Mouse (Mus musculus): ENCODE data around the gene Mall. TPM values are rescaled to one million over a fixed set of nuclear protein-coding genes. Genes with fewer than 3 reads are reported as not detected.

Mall gene
- not detected in 2 replicates for polyA plus RNA-seq (2012; ENCODE audit: insufficient read depth, insufficient read length, low replicate concordance, missing spikeins)

DNA sequence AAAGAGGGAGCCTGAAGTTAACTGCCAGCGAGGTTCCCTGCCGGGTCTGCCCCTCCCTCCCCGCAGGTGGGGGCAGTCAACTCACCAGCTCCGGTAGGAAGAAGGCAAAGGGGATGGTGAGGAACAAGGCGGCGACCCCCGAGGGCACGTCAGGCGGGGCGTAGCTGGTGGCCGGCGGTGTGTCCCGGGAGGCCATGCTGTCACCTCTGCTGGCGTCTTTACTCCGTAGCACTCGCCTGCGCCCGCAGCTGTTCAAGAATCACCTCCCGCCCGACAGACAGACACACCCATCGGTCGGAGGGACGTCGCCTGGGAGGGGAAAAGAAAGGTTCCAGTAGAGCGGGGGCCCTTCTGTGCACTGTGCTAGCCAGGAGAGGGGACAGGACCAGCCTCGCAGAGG is at the start of gene Mall:
Gene Mall (minus strand): TSS at position 262 of the 400 bp plus-strand sequence.
- no peak within 1 kb of the TSS for H3K27ac ChIP-seq (ENCODE audit: insufficient read depth, low read depth, low read length)
- no peak for TF ChIP-seq POLR2A (IDR thresholded peaks at IDR 0.05; ENCODE audit: insufficient read depth, low read depth, low read length)
- TF ChIP-seq CTCF (IDR thresholded peaks at IDR 0.05; ENCODE audit: insufficient read depth, low read depth, low read length) = no peak
- peaks cover 4% of the 10 kb centered on the region; the same call in 1 of the 2 replicates for H3K4me1 ChIP-seq (ENCODE audit: control insufficient read depth, insufficient read depth, low read length)
- no peak within 1 kb of the TSS for H3K4me3 ChIP-seq (ENCODE audit: insufficient read depth, low read depth, low read length)
- 6% methylated on average over 26 of the region's 26 CpGs for WGBS

DNA sequence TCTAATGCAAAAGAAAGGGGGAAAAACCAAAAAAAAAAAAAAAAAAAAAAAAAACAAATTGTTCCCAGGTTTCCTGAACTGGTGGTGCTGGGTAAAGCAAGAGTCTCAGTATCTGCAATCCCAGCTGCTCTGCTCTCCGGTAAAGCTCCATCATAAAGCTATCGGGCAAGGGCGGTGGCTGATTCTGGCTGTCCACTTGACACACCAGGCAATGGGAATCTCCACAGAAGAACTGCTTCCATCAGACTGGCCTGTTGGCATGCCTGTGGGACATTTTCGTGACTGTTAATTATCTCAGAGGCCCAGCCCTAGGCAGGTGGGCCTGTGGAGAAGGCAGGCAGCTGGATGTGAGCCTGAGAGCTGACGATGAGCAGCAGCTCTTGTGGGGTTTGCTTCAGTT is 48.7 kb upstream of the Mall start:
- Histone ChIP-seq H3K27ac (ENCODE audit: insufficient read depth, low read depth, low read length) (no peak overlapping the region), H3K4me3 (ENCODE audit: insufficient read depth, low read depth, low read length) (no peak overlapping the region), H3K4me1 (ENCODE audit: control insufficient read depth, insufficient read depth, low read length) (peaks cover 7% of the 10 kb centered on the region)
- TF ChIP-seq CTCF (IDR thresholded peaks at IDR 0.05; ENCODE audit: insufficient read depth, low read depth, low read length) (no peak), POLR2A (IDR thresholded peaks at IDR 0.05; ENCODE audit: insufficient read depth, low read depth, low read length) (no peak)
- 92% methylated on average over 5 of the region's 5 CpGs for WGBS

DNA sequence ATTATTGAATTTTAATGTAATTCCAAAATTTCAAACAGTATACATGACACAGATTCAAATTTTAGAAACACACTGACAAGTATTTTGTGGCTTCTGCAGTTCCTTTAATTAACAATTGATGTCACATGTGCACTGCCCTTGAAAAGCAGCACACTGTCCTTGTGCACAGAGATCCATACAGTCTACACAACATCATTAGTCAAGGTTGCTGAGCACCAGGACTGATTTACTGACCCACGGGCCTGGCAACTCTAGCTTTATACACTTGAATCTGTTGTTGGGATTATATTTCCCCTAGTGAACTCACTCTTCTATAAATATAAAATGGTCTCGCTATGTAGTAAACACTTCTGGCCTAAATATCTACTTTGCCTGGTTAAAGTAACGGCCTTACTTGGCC is 45.3 kb upstream of the Mall start:
- H3K27ac ChIP-seq (ENCODE audit: insufficient read depth, low read depth, low read length) = no peak overlapping the region

DNA sequence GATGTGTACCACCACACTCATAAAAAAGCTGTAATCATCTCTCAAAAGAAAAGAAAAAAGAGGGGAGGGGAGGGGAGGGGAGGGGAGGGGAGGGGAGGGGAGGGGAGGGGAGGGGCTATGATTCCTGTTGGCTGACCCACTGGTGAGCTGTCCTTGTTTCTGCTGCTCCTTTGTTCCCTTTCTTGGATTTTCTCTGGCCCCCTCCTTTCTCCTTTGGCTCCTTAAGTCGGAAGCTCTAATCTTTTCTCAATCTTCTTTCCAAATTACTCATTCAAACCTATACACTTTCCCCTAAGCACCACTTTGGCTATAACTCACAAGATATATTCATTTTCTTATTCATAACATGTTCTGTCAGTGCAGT is 44.8 kb upstream of the Mall start:
- WGBS = 68% methylated on average over 1 of the region's 1 CpGs
- peaks cover 7% of the 10 kb centered on the region for H3K4me1 ChIP-seq (ENCODE audit: control insufficient read depth, insufficient read depth, low read length)
- H3K27ac ChIP-seq (ENCODE audit: insufficient read depth, low read depth, low read length) = no peak overlapping the region
- H3K4me3 ChIP-seq (ENCODE audit: insufficient read depth, low read depth, low read length) = no peak overlapping the region
- TF ChIP-seq POLR2A (IDR thresholded peaks at IDR 0.05; ENCODE audit: insufficient read depth, low read depth, low read length) (no peak), CTCF (IDR thresholded peaks at IDR 0.05; ENCODE audit: insufficient read depth, low read depth, low read length) (no peak)

More for the DNA sequence above, 45.3 kb upstream of the Mall start:
- H3K4me3 ChIP-seq (ENCODE audit: insufficient read depth, low read depth, low read length) = no peak overlapping the region
- 69% methylated on average over 3 of the region's 3 CpGs for WGBS
- TF ChIP-seq POLR2A (IDR thresholded peaks at IDR 0.05; ENCODE audit: insufficient read depth, low read depth, low read length) (no peak), CTCF (IDR thresholded peaks at IDR 0.05; ENCODE audit: insufficient read depth, low read depth, low read length) (no peak)
- peaks cover 7% of the 10 kb centered on the region for H3K4me1 ChIP-seq (ENCODE audit: control insufficient read depth, insufficient read depth, low read length)

DNA sequence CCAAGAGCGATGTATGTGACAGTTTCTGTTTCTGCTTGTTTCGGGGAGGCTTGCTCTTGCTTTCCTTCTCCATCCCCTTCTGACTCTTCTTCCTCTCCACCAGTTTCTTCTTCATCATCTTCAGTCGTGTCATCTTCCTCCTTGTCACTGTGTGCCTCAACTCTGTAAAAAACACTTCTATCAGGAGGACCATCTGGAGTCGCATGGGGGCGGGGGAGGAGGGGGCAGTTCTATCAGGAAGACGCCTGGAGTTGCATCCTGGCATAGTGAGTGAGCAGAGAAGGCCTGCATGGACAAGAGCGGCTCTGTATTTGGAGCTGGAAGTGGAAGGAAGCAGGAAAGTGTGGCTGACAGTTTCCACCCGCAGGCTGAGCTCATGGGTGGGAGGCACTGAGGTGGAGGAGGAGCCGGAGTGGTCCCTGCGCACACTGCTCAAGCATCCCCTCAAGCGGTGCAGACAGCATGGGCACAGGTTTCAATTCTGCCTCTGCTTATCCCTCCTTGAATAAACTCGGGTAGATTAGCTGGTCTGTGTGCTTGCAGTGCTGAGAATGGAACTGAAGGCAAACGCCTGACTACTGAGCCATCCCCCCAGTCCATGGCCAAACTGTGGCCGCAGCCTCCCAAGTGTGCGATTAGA is 44.3 kb upstream of the Mall start:
- TF ChIP-seq CTCF (IDR thresholded peaks at IDR 0.05; ENCODE audit: insufficient read depth, low read depth, low read length) = no peak
- no peak for TF ChIP-seq POLR2A (IDR thresholded peaks at IDR 0.05; ENCODE audit: insufficient read depth, low read depth, low read length)
- Histone ChIP-seq H3K4me3 (ENCODE audit: insufficient read depth, low read depth, low read length) (no peak overlapping the region), H3K4me1 (ENCODE audit: control insufficient read depth, insufficient read depth, low read length) (peaks cover 7% of the 10 kb centered on the region), H3K27ac (ENCODE audit: insufficient read depth, low read depth, low read length) (no peak overlapping the region)
- 33% methylated on average over 15 of the region's 15 CpGs for WGBS

DNA sequence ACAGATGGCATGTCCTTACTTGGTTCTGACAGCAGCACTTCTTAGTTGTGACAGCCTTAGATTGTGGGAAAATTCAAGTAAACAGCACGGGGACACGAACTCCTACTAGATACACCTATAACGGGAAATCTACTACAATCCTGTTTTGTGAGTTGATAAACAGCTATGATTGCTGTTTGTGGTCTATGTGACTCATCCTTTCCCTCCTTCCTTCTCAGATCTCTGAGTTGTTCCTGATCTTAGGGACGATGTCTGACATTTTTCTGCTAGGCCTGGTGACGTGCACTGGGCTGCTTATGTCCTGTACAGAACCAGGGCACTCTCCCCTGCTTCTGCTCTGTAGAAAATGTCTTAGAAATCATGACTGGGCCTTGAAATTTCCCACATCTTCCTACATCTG is 31.9 kb upstream of the Mall start:
- H3K4me3 ChIP-seq (ENCODE audit: insufficient read depth, low read depth, low read length) = no peak overlapping the region
- TF ChIP-seq POLR2A (IDR thresholded peaks at IDR 0.05; ENCODE audit: insufficient read depth, low read depth, low read length) = no peak
- H3K4me1 ChIP-seq (ENCODE audit: control insufficient read depth, insufficient read depth, low read length) = peaks cover 3% of the 10 kb centered on the region; the same call in 1 of the 2 replicates
- WGBS = 85% methylated on average over 5 of the region's 5 CpGs
- no peak overlapping the region for H3K27ac ChIP-seq (ENCODE audit: insufficient read depth, low read depth, low read length)

DNA sequence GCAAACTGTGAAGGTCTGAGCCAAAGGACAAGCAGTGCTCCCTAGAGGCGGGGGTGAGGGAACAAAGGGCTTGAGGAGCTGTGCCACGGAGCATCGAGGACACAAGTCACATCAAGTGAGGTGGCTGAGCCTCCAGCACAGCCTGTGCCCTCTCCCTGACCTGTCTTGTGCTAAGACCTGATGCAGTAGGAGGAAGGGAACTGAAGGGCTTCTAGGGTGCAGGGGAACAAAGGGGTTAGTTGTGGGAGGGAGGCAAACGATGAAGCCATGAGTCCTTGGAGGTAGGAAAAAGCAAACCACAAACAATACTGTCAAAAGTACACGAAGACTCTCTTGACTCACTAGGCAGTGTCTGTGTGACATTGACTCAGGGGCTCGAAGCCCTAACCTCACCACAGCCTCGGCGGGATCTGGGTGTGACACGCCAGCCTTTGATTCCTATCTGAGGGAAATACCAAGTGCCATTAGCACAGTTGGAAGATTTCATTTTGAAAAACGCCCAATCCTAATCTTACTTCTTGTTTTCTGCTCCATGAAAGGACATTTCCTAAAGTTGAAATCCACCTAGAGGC is 30.8 kb upstream of the Mall start:
- no peak overlapping the region for H3K27ac ChIP-seq (ENCODE audit: insufficient read depth, low read depth, low read length)
- 80% methylated on average over 10 of the region's 10 CpGs for WGBS
- H3K4me1 ChIP-seq (ENCODE audit: control insufficient read depth, insufficient read depth, low read length) = peaks cover 3% of the 10 kb centered on the region; the same call in 1 of the 2 replicates
- no peak overlapping the region for H3K4me3 ChIP-seq (ENCODE audit: insufficient read depth, low read depth, low read length)
- TF ChIP-seq CTCF (IDR thresholded peaks at IDR 0.05; ENCODE audit: insufficient read depth, low read depth, low read length) (no peak), POLR2A (IDR thresholded peaks at IDR 0.05; ENCODE audit: insufficient read depth, low read depth, low read length) (no peak)

DNA sequence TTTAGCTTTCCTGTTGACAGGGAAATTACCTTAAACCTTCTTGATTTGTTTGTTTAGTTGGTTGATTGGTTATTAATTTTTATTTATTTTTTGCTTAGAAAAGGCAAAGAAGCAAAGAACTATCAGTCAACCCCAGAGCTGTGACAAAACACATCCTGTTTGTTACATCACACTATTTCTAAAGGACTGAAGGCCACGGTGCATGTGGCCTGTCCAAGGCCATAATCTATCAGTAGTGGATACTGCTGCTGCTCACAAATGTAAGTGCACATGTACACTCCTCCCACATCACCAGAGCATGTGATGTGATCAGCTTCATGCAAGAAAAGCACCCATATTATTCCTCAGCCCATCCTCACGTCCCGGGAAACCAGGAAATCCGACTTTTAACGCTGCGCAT is 30.3 kb upstream of the Mall start:
- WGBS = 95% methylated on average over 6 of the region's 6 CpGs
- Histone ChIP-seq H3K4me1 (ENCODE audit: control insufficient read depth, insufficient read depth, low read length) (peaks cover 3% of the 10 kb centered on the region; the same call in 1 of the 2 replicates), H3K4me3 (ENCODE audit: insufficient read depth, low read depth, low read length) (no peak overlapping the region), H3K27ac (ENCODE audit: insufficient read depth, low read depth, low read length) (no peak overlapping the region)
- TF ChIP-seq POLR2A (IDR thresholded peaks at IDR 0.05; ENCODE audit: insufficient read depth, low read depth, low read length) (no peak), CTCF (IDR thresholded peaks at IDR 0.05; ENCODE audit: insufficient read depth, low read depth, low read length) (no peak)

DNA sequence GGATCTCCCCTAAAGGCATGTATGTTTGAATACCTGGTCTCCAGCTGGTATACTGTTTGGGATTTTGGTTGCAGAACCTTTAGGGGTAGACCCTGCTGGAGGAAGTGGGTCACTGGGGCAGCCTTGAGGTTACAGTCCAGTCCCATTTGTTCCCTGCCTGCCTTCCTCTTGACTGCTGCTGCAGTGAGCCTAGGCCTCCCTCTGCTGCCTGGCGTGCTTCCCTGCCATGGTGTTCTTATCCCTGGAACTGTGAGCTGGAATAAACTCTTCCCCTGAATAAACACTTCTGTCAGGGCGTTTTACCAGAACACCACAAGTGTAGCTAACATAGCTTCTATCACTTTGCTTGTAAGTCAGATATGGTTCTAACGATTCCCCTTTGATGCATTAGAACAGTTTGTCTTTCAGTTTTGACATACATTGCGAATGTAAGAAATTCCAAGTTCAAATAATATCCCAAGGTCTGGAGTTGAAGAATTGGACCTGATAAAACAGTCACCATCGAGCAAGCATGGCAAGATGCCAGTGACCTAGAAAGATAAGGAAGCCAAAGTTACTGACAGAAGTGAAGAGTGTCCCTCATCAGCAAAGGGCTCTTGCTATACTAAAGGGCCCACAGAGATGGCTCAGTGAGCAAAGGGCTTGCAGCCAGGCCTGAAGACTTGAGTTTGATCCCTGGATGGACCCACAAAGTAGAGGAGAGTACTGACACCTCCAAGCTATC is 29.6 kb upstream of the Mall start:
- WGBS = 91% methylated on average over 5 of the region's 5 CpGs

More for the DNA sequence above, 29.6 kb upstream of the Mall start:
- peaks cover 3% of the 10 kb centered on the region; the same call in 1 of the 2 replicates for H3K4me1 ChIP-seq (ENCODE audit: control insufficient read depth, insufficient read depth, low read length)
- H3K4me3 ChIP-seq (ENCODE audit: insufficient read depth, low read depth, low read length) = no peak overlapping the region
- H3K27ac ChIP-seq (ENCODE audit: insufficient read depth, low read depth, low read length) = no peak overlapping the region
- no peak for TF ChIP-seq POLR2A (IDR thresholded peaks at IDR 0.05; ENCODE audit: insufficient read depth, low read depth, low read length)
- no peak for TF ChIP-seq CTCF (IDR thresholded peaks at IDR 0.05; ENCODE audit: insufficient read depth, low read depth, low read length)
